Mouse (Mus musculus): Measurements from ENCODE around the gene Fam129b.

DNA sequence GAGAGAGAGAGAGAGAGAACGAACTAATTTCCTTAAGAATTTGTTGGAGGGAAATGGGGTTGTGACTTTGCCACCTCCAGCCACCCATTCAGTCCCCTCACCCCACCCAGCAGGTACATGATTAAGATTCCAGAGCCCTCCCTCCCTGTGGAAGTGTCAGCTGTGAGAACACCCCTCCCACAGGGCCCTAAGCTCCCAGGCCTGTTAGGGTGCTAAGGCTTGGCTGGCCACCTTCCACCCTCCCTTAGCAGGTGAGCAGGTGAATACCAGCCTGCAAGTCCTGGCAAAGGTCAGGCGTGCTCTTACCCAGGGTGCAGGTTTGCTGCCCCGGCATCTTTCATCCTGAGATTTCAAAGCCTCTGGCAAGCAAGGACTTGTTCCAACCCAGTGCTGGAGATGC is 2.5 kb downstream of the Fam129b start:
- TF ChIP-seq TCF12 (IDR thresholded peaks at IDR 0.05; ENCODE audit: low read depth, low read length) (no peak), POLR2A (IDR thresholded peaks at IDR 0.05; ENCODE audit: low read depth, low read length) (no peak), ETS1 (conservative IDR thresholded peaks at IDR 0.05; ENCODE audit: low read depth, low read length) (no peak), EP300 (IDR thresholded peaks at IDR 0.05; ENCODE audit: low read length) (no peak), RAD21 (IDR thresholded peaks at IDR 0.05; ENCODE audit: low read depth, low read length) (no peak), CTCF (conservative IDR thresholded peaks at IDR 0.05 in 1 of 2, IDR thresholded peaks at IDR 0.05 in 1 of 2; ENCODE audit: low read depth in 2 of 2, low read length in 2 of 2) (no peak), MAFK (IDR thresholded peaks at IDR 0.05; ENCODE audit: insufficient replicate concordance, low read length) (no peak), ZKSCAN1 (IDR thresholded peaks at IDR 0.05; ENCODE audit: borderline replicate concordance, low read depth, low read length) (no peak), MEF2A (IDR thresholded peaks at IDR 0.05; ENCODE audit: borderline replicate concordance, low read depth, low read length) (no peak), HCFC1 (IDR thresholded peaks at IDR 0.05; ENCODE audit: low read depth, low read length) (no peak), ELF1 (IDR thresholded peaks at IDR 0.05; ENCODE audit: low read depth, low read length) (no peak), USF2 (conservative IDR thresholded peaks at IDR 0.05; ENCODE audit: low read depth, low read length) (no peak)
